ENCODE assay signal across 7 mouse cellular contexts in genomic region chr10:87058251-87058925, GRCm38 (mm10). TPM values are rescaled to one million over a fixed set of nuclear protein-coding genes. Genes with fewer than 3 reads are reported as not detected.
DNase-seq lines count a peak whose midpoint lies in the region; ATAC-seq and TF ChIP-seq lines count a peak whose summit lies in the region.

No protein-coding gene starts in this region.

- H3K4me3 ChIP-seq in ES-E14 (ENCODE audit: insufficient read depth in 1 of 2, low read depth in 1 of 2, low read length in 2 of 2, poor library complexity in 1 of 2, severe bottlenecking in 1 of 2) = peak overlapping the region; percentile 63 to 64
- H3K4me3 ChIP-seq in heart, postnatal 0 days (ENCODE audit: low read depth, low read length) = peak overlapping the region; percentile 36
- peak overlapping the region; percentile 41 for H3K4me3 ChIP-seq in midbrain, embryonic 13.5 days (replicated peaks)

- TF ChIP-seq CTCF in heart, postnatal 0 days (IDR thresholded peaks at IDR 0.05; ENCODE audit: low read depth) = no peak

- DNase-seq in B cell, adult 2 months = peak; percentile 24
- no peak for DNase-seq in ES-E14 (ENCODE audit: low read depth, low spot score)
- DNase-seq in cerebellum, postnatal 4 days (ENCODE audit: low spot score in 2 of 2) = peak; percentile 41 to 72
- DNase-seq in heart, postnatal 0 days (ENCODE audit: low spot score) = no peak
- DNase-seq in left cerebral cortex, postnatal 10 days (ENCODE audit: extremely low spot score in 1 of 2, low spot score in 2 of 2) = peak; percentile 41 to 80
- DNase-seq in testis, postnatal 10 days (ENCODE audit: low spot score) = peak; percentile 47

- H3K4me2 ChIP-seq in heart, postnatal 0 days (ENCODE audit: low read depth, low read length) = peak overlapping the region; percentile 67
- peak overlapping the region; percentile 64 for H3K4me2 ChIP-seq in midbrain, embryonic 13.5 days (replicated peaks)

- peak; percentile 53; the same call in 1 of the 2 replicates for ATAC-seq in heart, postnatal 0 days (ENCODE audit: insufficient read depth, low read depth)
- peak; percentile 97 for ATAC-seq in midbrain, embryonic 13.5 days

- no peaks in the 10 kb centered on the region for H3K9me3 ChIP-seq in ES-E14 (ENCODE audit: control insufficient read depth, insufficient read depth, low read depth, low read length)
- H3K9me3 ChIP-seq in heart, postnatal 0 days (replicated peaks; ENCODE audit: control insufficient read depth, low read length) = no peaks in the 10 kb centered on the region
- H3K9me3 ChIP-seq in midbrain, embryonic 13.5 days = no peaks in the 10 kb centered on the region

- H3K36me3 ChIP-seq in ES-E14 (ENCODE audit: control insufficient read depth, insufficient read depth, low read length, poor library complexity, severe bottlenecking) = no peaks in the 10 kb centered on the region
- no peaks in the 10 kb centered on the region for H3K36me3 ChIP-seq in heart, postnatal 0 days (replicated peaks; ENCODE audit: control insufficient read depth, insufficient read depth, low read length)
- no peaks in the 10 kb centered on the region for H3K36me3 ChIP-seq in midbrain, embryonic 13.5 days

- WGBS in heart, postnatal 0 days = 2% methylated on average over 26 of the region's 34 CpGs
- WGBS in midbrain, embryonic 13.5 days = 1% methylated on average over 34 of the region's 34 CpGs

- H3K4me1 ChIP-seq in ES-E14 (ENCODE audit: control insufficient read depth in 2 of 2, insufficient read depth in 2 of 2, low read length in 2 of 2, poor library complexity in 1 of 2) = no peaks in the 10 kb centered on the region
- peaks cover 5% of the 10 kb centered on the region; the same call in 1 of the 2 replicates for H3K4me1 ChIP-seq in heart, postnatal 0 days (ENCODE audit: control insufficient read depth, insufficient read depth)
- H3K4me1 ChIP-seq in midbrain, embryonic 13.5 days (replicated peaks) = peaks cover 28% of the 10 kb centered on the region

- in situ Hi-C loops in ES-E14 (cut with MboI; ENCODE audit: low sequenced_read_pairs in 2 of 2, unreplicated experiment in 2 of 2) = no loop called here

- no peak overlapping the region for H3K27ac ChIP-seq in ES-E14 (ENCODE audit: insufficient read depth, low read depth, low read length, poor library complexity, severe bottlenecking)
- H3K27ac ChIP-seq in heart, postnatal 0 days (ENCODE audit: low read depth) = no peak overlapping the region
- peak overlapping the region; percentile 89 for H3K27ac ChIP-seq in midbrain, embryonic 13.5 days

- intact Hi-C loops in left cerebral cortex, postnatal 10 days (cut with DNase I) = no loop called here

- peak overlapping the region; percentile 32; the same call in 1 of the 2 replicates for H3K9ac ChIP-seq in ES-E14 (ENCODE audit: insufficient read depth, low read depth, low read length, poor library complexity, severe bottlenecking)
- no peak overlapping the region for H3K9ac ChIP-seq in heart, postnatal 0 days (replicated peaks; ENCODE audit: low read depth, low read length)
- peak overlapping the region; percentile 62 for H3K9ac ChIP-seq in midbrain, embryonic 13.5 days (replicated peaks)

- TF ChIP-seq EP300 in heart, postnatal 0 days (IDR thresholded peaks at IDR 0.05; ENCODE audit: low read depth) = no peak

- H3K27me3 ChIP-seq in heart, postnatal 0 days (ENCODE audit: control insufficient read depth, insufficient read depth, low read length) = 0 out of 2 replicates have a peak, but pooled peaks cover 9% of the 10 kb centered on the region
- H3K27me3 ChIP-seq in midbrain, embryonic 13.5 days = 0 out of 2 replicates have a peak, but pooled peaks cover 3% of the 10 kb centered on the region

TF ChIP-seq in ES-E14, 5 proteins besides CTCF, POLR2A, EP300 and RAD21:
- TF ChIP-seq ZC3H11A (IDR thresholded peaks at IDR 0.05; ENCODE audit: borderline replicate concordance, low read depth, low read length) = no peak
- TF ChIP-seq HCFC1 (IDR thresholded peaks at IDR 0.05; ENCODE audit: borderline replicate concordance, insufficient read depth, low read length) = no peak
- TF ChIP-seq MAFK (IDR thresholded peaks at IDR 0.05; ENCODE audit: insufficient read depth, low read depth, low read length) = no peak
- no peak for TF ChIP-seq CHD2 (IDR thresholded peaks at IDR 0.05; ENCODE audit: low read depth, low read length)
- TF ChIP-seq ZNF384 (IDR thresholded peaks at IDR 0.05; ENCODE audit: low read depth, low read length) = 0 out of 2 replicates have a peak, but pooled peaks have one; percentile 12
TF ChIP-seq in ES-E14: peak in this region for 1.

RNA-seq across cellular contexts. Expression of gene 1700113H08Rik, which starts 0.5 kb away (rescaled TPM):
- not detected in 2 replicates for total RNA-seq in ES-E14 (2012; rRNA removed)
- total RNA-seq in heart, postnatal 0 days (2014; rRNA removed; ENCODE audit: low replicate concordance) = not detected in 2 replicates
- 0.26 and 0.49 TPM in 2 replicates for polyA plus RNA-seq in heart, postnatal 0 days (2015; fragmentation: Nextera tagmentation; extraction: Ambion mirVana)
- total RNA-seq in left cerebral cortex, postnatal 10 days (2021) = not detected
- polyA plus RNA-seq in midbrain, embryonic 13.5 days (2015; fragmentation: Nextera tagmentation; extraction: Ambion mirVana) = 0.28 and 0.62 TPM in 2 replicates

RNA-seq across cellular contexts. Expression of gene Stab2, which starts 50.6 kb away (rescaled TPM):
- total RNA-seq in ES-E14 (2012; rRNA removed) = 0.26 and 0.27 TPM in 2 replicates
- total RNA-seq in heart, postnatal 0 days (2014; rRNA removed; ENCODE audit: low replicate concordance) = 1.9 and 3.9 TPM in 2 replicates
- polyA plus RNA-seq in heart, postnatal 0 days (2015; fragmentation: Nextera tagmentation; extraction: Ambion mirVana) = 0.21 and 0.22 TPM in 2 replicates
- total RNA-seq in left cerebral cortex, postnatal 10 days (2021) = under 1 TPM; 0.45 to 0.73 TPM
- 0.04 and 0.06 TPM in 2 replicates for polyA plus RNA-seq in midbrain, embryonic 13.5 days (2015; fragmentation: Nextera tagmentation; extraction: Ambion mirVana)

Comparison
In these comparisons a context has a peak if more than half of its experiments do, and no peak if none do; other contexts are left out.
1. DNase-seq: peak in B cell, adult 2 months (2 of 2), cerebellum, postnatal 4 days (2 of 2), left cerebral cortex, postnatal 10 days (2 of 2) and testis, postnatal 10 days (single experiment); none in ES-E14 (single experiment) and heart, postnatal 0 days (single experiment).
2. Peak in every context shown above with its lines, with median percentiles within 50 percentile points of each other: H3K4me3 ChIP-seq.